Mouse (Mus musculus) embryo, embryonic 10 days (tissue): Measurements from ENCODE around the gene Galc.

Source experiments
- DNase-seq: peaks from one replicate; pipeline ENCODE4 v3.0.0-alpha.2; 2015; ENCODE audit warnings: low spot score

The Galc gene

DNA sequence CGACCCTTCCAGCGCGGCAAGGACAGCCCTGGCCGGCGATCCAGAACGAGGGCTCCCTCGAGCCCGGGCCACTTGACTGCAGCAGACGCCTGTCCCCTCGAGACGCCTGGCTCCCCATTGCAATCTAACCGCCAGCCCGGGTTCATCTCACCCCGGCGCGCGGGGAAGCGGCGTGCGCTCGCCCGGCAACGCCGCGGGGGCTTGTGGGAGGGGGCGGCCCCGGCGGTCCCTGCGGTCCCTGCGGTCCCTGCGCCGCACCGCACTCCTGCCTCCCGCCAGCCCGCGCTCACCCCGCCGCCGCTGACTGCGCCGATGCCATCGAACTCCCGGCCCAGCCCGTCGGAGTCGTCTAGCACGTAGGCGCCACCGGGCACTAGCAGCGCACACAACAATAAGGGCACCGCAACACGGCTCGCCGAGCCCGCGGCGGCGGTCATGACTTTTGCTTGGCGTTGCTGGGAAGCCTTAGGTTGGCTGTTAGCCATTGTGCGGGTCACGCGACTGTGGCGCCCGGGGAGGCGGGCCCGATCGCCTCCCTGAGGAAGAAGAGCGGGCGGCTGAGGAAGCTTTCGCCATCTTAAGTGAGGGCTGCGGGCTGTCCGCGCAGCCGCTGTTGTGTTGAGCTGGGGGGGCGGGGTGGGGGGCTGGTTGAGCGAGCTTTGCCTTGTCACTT lies at the start of gene Galc:
TSS of gene Galc (minus strand) at position 615 of the 673 bp plus-strand sequence.
- DNase-seq: peak; percentile 88

DNA sequence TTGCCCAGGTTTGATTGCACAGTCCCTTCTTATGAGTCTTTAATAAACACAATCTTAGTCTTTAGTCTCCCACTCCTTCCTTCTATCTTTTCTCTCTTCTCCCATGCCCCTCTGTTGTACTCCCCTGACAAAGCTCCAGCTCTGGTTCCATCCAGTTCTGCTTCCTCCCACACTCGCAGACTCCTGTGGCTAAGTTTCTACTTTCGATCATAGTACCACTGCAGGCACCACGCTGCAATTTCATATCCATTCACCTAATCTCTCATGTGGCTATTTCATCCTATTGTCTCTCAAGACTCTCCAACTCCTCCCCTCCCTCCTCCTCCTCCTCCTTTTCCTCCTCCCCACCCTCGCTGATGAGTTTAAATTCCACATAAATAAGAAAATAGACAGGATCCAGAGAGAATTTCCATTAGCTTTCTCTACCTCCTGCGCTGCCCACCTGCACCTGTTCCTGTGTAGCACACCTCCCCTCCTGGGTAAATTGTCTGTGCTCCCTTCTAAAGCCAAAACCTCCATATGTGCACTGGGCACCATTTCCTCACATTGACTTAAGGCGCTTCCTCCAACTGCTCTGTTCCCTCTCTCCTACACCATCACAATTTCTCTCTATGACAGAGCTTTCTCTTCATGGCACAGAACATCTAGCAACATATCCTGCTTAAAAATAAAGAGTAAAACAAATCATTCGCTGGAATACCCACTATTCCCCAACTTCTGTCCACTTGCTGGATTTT lies 48.1 kb upstream of the Galc start:
- DNase-seq: no peak

DNA sequence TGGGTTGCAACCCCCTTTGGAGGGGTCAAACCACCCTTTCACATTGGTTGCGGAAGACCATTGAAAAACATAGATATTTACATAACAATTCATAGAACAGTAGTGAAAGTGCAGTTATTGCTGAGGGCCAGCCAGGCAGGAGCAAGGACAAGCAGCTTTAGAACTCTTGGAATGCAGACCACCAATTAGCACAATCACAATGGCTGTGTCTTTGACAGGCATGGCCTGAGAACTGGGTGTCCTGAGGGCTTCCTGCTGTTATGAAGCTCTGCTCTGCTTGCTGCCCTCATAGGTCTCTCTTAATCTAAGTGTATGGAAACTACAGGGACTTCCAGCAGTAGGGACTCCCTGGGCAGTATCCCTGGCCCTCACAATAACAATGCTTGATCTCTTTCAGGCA lies 43.8 kb upstream of the Galc start:
- no peak for DNase-seq

DNA sequence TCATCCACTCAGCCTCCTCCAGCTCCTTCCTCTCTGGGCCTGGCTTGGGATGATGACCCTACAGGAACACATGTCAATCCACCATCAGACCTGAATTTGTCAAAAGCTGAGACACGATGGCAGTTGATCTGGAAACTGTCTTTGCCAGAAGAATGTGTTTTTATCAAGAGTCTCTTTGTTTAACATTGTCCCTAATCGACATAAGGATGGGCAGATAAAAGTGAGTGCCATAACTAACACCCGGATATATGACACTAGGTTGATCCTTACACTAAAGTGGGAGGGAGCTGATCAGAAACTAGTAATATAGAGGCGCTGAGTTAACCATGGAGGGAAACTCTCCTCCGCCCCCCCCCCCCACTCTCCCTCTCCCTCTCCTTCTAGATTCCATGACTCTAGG lies 42.7 kb upstream of the Galc start:
- DNase-seq: no peak

DNA sequence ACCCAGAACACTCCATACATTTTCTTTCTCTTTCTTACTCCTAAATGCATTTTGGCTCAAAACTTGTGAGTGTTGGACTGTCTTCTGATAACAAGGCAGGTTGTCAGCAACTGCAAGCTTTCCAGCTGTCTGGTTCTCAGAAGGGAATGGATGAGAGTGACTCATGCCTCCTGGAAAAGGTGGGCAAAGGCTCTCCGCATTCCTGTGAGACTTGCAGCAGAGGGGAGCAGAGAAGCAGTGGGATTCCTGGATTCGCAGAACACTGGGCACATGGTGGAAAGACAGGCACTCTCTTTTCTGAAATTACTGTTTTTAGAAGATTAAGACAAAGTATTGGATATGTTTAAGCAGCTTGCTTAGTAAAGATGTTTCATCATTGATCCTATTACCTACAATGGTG lies 35.0 kb upstream of the Galc start:
- no peak for DNase-seq

DNA sequence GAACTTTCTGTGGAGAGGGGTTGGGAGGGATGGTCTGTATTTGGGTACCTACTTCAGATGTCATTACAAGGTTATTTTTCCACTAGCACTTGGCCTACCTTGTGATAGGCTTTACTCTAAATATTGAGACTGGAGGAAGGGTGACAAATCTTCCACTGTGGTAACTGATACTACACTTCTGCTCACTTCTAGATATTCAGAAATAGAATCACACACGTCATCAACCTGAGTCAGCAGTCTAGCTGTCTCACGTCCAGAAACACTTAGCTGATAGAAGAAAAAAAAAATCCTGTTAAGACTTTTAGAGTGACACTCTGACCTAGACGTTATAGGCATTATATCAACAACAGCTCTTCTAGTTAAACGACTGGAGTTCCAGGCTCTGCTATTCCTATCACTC lies 33.0 kb upstream of the Galc start:
- DNase-seq: no peak

DNA sequence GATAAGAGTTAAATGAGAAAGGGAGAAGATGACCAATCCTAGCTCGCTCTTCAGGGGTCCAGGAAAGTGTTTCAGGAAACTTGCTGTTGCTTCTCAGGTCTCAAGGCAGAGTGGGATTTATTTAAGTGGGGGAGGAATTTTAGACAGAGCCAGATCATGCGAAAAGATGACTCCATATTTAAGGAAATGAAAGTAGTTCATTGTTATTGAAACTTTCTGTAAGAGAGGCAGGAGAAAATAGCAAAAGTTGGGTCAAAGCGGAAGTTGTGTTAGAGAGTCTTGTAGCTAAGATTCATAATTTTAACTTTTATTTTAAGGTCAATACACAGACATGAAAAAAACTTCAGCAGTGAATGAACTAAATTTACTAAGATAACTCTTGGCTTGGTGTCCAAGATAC lies 31.2 kb upstream of the Galc start:
- DNase-seq: no peak

DNA sequence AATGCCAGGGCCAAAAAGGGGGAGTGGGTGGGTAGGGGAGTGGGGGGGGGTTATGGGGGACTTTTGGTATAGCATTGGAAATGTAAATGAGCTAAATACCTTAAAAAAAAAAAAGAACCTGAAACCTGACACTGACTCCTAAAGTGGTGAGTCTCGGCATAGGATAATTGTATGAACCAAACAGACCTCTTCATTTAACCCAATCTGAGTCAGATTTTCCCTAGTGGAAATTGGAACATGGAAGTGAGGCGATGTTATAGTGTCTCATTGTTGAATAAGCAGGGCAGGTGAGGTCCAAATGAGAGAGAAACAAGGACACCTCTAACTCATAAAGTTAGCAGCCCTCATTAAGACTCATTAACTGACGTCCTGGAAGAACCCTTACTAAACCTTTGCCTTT lies 25.2 kb upstream of the Galc start:
- DNase-seq: no peak

DNA sequence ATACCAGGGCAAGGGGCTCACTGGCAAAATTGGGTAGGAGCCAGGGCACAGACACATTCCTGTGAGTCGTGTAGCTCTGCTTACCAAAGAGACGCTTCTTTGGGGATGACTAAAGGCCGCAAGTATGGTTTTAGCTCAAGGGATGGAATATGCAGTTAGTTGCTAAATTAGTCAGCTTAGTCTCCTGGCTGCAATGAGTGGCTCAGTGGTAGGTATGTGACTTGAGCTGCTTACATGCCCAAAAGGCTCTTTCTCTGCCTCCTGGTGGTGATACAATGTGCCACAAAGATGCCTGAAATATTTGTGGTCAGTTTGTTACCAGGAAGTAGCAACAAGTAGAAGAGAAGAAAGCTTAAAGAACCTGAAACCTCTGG lies 24.2 kb upstream of the Galc start:
- DNase-seq: no peak

DNA sequence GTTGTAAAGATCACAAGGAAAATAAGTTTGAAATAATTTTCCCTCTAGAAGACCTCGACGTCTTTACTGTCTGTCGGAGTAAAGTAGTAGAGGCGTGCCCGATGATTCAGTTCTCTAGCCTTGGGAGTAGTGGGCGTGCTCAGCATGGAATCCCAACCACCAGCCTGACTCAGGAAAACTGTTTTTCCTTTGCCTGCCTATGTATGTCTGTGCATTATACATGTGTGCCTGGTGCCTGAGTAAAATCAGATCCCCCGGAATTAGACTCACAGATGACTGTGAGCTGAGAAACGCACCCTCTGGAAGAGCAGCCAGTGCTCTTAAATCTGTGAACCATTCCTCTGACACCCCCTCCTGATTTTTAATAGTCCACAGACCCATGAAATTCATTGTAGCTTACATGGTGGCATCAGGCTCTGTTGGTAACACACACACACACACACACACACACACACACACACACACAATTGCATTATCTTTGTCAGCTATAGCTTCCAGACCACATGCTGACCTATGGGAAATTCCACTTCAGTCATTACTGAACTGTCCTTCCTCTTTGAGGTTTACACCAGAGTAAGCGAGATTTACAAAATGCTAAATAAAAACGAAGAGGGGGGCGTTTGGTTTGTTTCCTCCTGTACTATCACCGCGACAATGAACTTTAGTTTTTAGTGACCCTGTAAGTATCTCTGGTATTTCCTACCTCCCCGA lies 23.7 kb upstream of the Galc start:
- DNase-seq: no peak

DNA sequence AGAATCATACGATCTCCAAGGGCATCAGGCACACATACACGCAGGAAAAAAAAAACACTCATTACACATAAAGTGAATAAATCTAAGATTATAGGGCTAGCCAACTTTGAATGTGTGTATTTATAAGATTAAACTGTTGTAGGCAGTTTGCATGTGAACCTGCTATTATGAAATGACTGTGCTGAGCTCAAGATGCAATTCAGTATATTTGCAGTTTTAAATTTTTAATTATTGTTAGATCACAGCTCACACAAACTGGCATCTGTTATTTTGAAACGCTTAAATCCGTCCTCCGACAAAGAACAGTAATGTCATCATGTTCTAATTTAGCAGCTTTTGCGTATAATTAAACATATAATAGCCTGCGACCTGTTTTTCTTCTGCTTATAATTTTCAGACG lies 21.7 kb upstream of the Galc start:
- DNase-seq: no peak

DNA sequence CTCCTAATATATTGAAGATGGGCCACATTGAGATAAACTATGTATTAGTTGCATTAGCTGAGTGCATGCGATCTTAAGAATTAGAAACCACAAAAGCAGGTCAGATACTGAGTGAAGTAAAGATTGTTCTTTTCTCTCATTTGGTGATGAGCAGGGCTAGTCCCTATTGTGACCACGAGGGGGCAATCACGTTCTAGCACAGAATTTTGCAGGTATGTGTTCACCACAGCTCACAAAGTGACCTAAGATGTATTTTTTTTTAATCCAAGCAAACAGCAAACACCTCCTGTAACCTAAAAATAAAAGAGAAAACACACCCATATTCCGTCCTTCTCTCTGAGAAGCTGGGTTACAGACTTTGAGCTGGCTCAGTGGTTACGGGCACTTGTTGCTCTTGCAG lies 21.3 kb upstream of the Galc start:
- DNase-seq: peak; percentile 76

DNA sequence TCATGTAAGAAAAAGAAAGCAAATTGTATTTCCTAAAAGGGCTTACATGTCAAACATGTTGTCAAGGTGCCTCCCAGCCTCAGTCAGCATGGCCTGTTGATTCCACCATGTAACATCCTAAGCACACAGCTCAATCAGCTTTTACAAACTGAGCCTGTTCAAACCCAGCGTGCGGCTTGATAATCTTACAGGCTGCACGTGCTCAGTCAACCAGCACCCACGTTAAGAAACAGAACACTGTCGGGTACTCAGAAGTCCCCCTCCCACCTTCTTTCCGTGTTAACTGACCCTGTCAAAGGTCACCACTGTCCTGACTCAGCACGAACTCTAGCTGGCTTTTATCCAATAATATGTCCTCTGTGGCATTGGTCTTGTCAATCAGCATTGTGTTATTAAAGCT lies 13.2 kb upstream of the Galc start:
- DNase-seq: no peak

DNA sequence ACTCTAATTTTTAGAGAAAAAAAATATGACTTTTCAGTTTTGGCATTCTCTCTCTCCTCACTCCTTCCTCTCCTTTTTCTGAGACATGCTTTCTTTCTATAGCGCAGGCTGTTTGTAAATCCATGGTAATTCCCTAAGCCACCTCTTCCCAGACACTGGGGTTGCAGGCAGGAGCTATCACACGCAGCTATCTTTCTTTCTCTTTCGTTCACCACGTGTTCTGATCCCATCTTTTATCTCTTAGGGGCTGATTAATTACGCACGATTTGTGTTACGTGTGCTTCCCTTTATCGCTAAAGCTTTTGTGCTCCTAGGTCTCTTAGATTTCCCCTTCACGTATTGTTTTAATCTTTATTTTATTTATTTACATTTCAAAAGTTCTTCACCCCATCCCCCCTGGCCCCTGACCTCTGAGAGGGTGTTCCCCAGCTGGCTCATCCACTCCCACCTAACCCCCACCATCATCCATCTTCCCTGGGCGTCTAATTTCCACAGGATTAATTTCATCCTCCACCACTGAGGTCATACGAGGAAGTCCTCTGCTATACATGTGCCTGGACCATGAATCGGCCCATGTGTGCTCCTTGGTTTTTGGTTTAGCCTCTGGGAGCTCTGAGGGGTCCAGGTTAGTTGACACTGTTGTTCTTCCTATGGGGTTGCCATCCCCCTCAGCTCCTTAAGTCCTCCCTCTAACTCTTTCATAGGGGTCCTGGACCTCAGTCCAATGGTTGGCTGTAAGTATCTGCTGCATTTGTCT lies 11.7 kb upstream of the Galc start:
- no peak for DNase-seq

DNA sequence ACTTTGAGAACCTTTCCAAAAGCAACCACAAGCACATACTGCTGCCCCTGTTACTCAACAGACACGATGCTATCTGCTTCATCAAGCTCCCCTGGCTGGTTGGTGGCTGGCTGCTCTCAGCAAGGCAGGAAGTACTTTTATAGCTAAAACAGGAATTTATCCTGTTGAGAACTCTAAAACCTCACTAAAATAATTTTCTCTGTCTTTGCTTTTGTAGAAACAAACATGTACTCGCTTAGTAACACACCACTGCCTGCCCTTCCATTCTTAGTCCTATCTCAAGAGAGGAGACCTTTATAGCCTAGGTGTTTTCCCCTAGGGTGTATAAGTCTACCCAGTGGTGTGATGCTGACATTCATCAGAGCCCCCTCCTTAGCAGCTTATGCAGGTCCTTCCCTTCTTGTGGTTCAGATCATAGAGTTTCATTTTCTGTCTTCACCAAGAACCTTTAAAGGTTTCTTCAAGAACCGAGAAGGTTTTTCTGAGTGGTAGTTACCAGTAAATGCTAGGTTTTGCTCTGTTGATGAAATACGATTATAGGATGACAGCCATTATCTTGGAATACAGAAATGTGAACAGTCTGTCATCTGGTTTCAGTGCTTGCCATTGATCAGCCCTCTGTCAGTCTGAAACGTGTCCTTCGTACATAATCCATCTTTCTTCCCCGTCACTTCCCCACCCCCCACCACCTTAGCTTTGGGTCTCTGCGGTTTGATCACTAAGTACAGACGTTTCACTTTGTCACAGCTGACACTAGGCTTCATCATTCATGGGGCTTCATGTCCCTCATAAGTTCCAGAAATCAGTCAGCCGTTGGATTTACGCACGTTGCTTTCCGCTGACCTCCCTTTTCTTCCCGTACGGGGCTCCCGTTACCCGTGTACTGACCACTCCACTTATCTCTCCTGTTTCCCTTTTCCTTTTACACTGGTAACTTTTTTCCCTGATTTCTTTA lies 10.8 kb upstream of the Galc start:
- DNase-seq: peak; percentile 15

DNA sequence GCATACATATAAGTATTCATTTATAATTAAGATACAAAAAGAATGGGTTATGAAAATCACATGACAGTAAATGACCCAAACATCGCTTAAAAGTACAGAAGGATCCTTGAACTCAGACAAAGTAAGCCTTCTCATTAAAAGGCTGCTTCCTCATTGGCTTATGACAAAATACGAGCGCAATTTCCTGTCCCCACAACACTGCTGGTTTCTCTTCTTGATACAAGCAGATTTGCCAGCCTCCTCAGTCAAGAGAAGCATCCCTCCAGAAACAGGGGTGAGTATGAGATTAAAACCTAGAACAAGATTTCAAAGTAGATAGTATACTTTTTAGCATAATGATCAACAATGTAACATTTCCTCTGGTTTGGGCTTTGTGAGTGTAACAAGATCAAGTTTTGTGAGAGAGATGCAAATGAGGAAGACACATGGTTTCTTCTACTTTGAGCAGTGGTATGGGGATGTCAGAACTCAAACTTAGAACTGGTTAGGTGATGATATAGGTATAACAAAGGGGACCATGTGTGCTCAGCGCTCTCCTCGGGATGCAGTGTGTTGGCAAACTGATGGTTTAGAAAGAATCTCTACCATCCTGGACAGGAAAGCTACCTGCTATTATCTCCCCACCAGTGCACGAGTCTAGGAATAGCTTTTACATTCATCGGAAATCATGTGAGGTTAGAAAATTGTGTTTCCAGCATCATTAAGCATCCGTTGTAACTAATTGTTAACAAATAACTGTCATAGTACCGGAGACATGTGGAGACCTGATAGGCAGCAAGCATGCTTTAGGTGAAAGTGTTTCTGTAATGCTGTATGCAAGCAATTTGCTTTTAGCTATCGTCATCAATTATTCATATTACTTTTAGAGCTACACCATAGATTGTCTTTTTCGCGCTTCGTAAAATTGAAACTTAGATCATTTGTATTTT lies 9.4 kb upstream of the Galc start, which contains the start of gene Gpr65:
TSS of gene Gpr65 (plus strand) at position 195 of the 929 bp plus-strand sequence.
- DNase-seq: no peak

DNA sequence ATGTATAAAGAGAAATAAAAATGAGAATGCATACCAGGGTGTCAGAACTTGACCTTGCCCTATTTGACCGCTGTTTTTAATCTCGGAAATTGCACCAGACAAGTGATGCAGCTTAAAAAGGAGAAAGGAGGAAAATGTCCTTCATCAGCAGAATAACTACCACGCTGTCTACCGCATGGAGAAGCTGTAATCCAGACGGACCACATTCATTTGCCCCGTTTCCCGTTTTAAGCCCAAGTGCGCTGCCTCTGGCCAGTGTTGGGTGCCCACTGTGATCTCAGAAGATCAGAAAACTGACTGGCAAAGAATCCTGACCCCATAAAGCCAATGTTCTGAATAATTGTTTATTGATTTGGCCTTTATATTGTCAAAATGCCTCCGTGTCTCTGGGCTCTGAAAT lies 6.4 kb upstream of the Galc start:
- no peak for DNase-seq

DNA sequence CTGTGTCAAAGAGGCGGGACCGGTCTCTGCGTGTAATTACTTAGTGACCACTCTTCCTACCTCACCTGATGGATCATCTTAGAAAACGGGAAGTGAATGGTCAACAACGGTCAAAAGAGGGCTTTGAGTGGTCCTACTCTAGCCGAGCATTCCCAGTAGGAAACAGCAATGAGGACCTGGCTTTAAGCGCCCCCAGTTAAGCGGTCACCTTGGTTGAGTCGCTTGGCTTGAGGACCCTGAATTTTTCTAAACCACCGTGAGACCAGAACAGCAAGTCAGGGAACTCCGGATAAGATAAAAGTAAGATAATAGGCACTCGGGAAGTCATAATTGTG lies 226 bp upstream of the Galc start:
- DNase-seq: no peak

DNA sequence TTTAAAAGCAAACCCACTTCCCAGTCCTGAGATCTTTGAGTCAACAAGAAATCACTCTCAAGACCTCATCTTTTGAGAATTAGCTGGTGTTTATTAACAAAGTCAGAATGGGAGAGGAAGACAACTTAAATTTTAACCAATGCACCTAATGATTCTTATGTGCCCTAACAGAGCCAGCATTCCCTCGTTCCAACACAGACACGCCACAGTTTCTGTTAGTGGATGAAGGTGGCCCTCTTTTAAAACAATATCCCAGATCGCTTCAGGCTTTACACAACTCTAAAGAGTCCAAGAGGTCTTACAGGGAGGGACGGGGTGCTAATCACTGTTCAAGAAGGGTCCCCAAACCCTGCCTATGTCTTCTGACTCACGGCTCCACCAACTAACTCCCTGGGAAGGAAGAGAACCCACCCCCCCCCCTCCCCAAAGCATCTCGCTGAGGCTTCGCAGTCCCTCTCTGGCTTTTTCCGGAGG lies 851 bp downstream of the Galc start:
- DNase-seq: no peak

DNA sequence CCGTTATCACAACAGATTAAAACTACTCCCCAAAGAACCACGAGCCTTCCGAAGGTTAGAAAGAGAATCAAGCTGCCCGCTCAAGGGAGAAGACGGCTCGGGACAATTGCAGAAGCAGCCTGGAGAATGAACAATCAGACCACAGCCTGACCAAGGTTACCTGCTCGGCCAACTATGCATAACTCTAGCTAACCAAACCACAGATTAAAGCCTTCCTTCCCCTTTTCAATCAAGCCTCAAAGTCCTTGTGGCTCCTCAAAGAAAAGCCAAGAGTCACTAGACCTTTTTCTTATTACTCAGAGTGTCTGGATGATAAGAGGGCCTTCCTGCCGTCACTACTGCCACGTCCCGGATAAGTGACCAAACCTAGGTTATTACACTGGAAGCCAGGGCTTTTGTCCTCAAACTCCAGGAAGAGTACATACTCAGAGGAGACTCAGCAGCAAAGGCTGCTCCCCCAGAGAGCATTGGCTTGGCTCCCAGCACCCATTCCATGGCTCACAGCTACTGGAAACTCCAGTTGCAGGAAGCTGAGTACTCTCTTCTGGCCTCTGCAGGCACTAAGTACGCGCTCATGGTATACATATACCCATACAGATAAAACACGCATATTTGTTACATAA lies 3.8 kb downstream of the Galc start:
- DNase-seq: no peak
